Mouse (Mus musculus): ENCODE measurements around the gene Topbp1.

The Topbp1 gene

GRCm38 (mm10) chr9:103376346-103377320 is 71.6 kb downstream of the Topbp1 start:
- in situ Hi-C loops (cut with MboI; ENCODE audit: low pct_unique_long_range_greater_than_20kb in 1 of 2, low sequenced_read_pairs in 2 of 2, unreplicated experiment in 1 of 2): no loop called here

- in situ Hi-C loops (cut with MboI; ENCODE audit: low pct_unique_long_range_greater_than_20kb in 1 of 2, low sequenced_read_pairs in 2 of 2, unreplicated experiment in 1 of 2): no loop called here
Observed at GRCm38 (mm10) chr9:103378686-103379085, 73.7 kb downstream of the Topbp1 start.

- in situ Hi-C loops (cut with MboI; ENCODE audit: low pct_unique_long_range_greater_than_20kb in 1 of 2, low sequenced_read_pairs in 2 of 2, unreplicated experiment in 1 of 2): no loop called here
Observed at GRCm38 (mm10) chr9:103379199-103379598, 74.2 kb downstream of the Topbp1 start.

GRCm38 (mm10) chr9:103380566-103380965 is 75.6 kb downstream of the Topbp1 start:
- in situ Hi-C loops (cut with MboI; ENCODE audit: low pct_unique_long_range_greater_than_20kb in 1 of 2, low sequenced_read_pairs in 2 of 2, unreplicated experiment in 1 of 2): no loop called here

GRCm38 (mm10) chr9:103382989-103383388 is 78.0 kb downstream of the Topbp1 start:
- in situ Hi-C loops (cut with MboI; ENCODE audit: low pct_unique_long_range_greater_than_20kb in 1 of 2, low sequenced_read_pairs in 2 of 2, unreplicated experiment in 1 of 2): no loop called here

GRCm38 (mm10) chr9:103383576-103383975 is 78.6 kb downstream of the Topbp1 start:
- in situ Hi-C loops (cut with MboI; ENCODE audit: low pct_unique_long_range_greater_than_20kb in 1 of 2, low sequenced_read_pairs in 2 of 2, unreplicated experiment in 1 of 2): no loop called here

GRCm38 (mm10) chr9:103384141-103384796 is 79.3 kb downstream of the Topbp1 start:
- in situ Hi-C loops (cut with MboI; ENCODE audit: low pct_unique_long_range_greater_than_20kb in 1 of 2, low sequenced_read_pairs in 2 of 2, unreplicated experiment in 1 of 2): no loop called here

GRCm38 (mm10) chr9:103385600-103385999 is 80.6 kb downstream of the Topbp1 start:
- in situ Hi-C loops (cut with MboI; ENCODE audit: low pct_unique_long_range_greater_than_20kb in 1 of 2, low sequenced_read_pairs in 2 of 2, unreplicated experiment in 1 of 2): no loop called here

- in situ Hi-C loops (cut with MboI; ENCODE audit: low pct_unique_long_range_greater_than_20kb in 1 of 2, low sequenced_read_pairs in 2 of 2, unreplicated experiment in 1 of 2): no loop called here
Observed at GRCm38 (mm10) chr9:103386573-103386972, 81.6 kb downstream of the Topbp1 start.

- in situ Hi-C loops (cut with MboI; ENCODE audit: low pct_unique_long_range_greater_than_20kb in 1 of 2, low sequenced_read_pairs in 2 of 2, unreplicated experiment in 1 of 2): no loop called here
Observed at GRCm38 (mm10) chr9:103387011-103387653, 82.1 kb downstream of the Topbp1 start.

- in situ Hi-C loops (cut with MboI; ENCODE audit: low pct_unique_long_range_greater_than_20kb in 1 of 2, low sequenced_read_pairs in 2 of 2, unreplicated experiment in 1 of 2): no loop called here
Observed at GRCm38 (mm10) chr9:103389261-103389660, 84.2 kb downstream of the Topbp1 start.

GRCm38 (mm10) chr9:103391796-103392372 is 86.9 kb downstream of the Topbp1 start:
- in situ Hi-C loops (cut with MboI; ENCODE audit: low pct_unique_long_range_greater_than_20kb in 1 of 2, low sequenced_read_pairs in 2 of 2, unreplicated experiment in 1 of 2): no loop called here

GRCm38 (mm10) chr9:103393256-103393655 is 88.2 kb downstream of the Topbp1 start:
- in situ Hi-C loops (cut with MboI; ENCODE audit: low pct_unique_long_range_greater_than_20kb in 1 of 2, low sequenced_read_pairs in 2 of 2, unreplicated experiment in 1 of 2): no loop called here

- in situ Hi-C loops (cut with MboI; ENCODE audit: low pct_unique_long_range_greater_than_20kb in 1 of 2, low sequenced_read_pairs in 2 of 2, unreplicated experiment in 1 of 2): no loop called here
Observed at GRCm38 (mm10) chr9:103398509-103399157, 93.6 kb downstream of the Topbp1 start.
